Mouse (Mus musculus) liver, postnatal 0 days (tissue): ENCODE data around the gene Eef1akmt1.

Experiments used
- CTCF ChIP-seq: sonication (generic); IDR thresholded peaks from 2 replicates; pipeline ENCODE4 v1.5.1; 2016; ENCODE audit warnings: antibody characterized with exemption, low read depth
- EP300 ChIP-seq: IDR thresholded peaks from 2 replicates; pipeline ENCODE4 v1.6.1; 2016; ENCODE audit warnings: antibody characterized with exemption, low read depth, mild to moderate bottlenecking

DNA sequence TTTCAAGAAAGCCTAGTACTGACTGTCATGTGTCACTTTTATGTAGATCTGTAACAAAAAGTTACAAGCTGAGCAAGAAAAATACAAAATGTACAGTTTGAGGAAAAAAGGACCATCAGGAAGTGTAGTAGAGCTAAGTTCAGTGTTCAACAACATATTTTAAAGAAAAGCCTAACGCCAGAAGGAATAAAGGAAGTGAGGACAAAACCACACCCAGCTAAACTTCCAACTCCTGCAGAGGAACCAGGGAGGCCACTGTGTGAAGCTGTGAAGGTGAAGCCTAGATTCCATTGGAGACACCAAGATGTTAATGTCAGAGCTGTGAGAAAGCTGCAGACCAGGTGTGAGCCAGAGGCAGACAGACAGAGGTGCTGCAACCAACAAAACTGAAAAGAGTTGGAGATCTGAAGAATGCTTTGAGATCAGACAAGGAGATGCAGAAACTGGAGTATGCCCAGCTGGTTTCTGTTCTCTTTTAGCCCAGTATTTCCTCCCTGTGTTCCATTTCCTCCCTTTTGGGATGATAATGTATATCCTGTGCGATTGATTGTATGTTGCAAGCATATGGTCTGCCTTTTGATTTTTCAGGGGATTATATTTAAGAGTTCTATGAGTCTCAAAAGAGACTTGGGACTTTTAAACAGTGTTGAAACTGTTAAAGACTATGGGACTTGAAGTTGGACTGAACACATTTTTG is 5.1 kb upstream of the Eef1akmt1 start:
- TF ChIP-seq EP300: no peak
- TF ChIP-seq CTCF: no peak
